Mouse (Mus musculus): ENCODE data around the gene Rcan2. TPM values are rescaled to one million over a fixed set of nuclear protein-coding genes. Genes with fewer than 3 reads are reported as not detected.
A peak's percentile ranks its signal among the peaks of the same experiment; 100 is the strongest.

The Rcan2 gene
- polyA plus RNA-seq, 1 experiment from 2014 or later = 2.0 TPM

DNA sequence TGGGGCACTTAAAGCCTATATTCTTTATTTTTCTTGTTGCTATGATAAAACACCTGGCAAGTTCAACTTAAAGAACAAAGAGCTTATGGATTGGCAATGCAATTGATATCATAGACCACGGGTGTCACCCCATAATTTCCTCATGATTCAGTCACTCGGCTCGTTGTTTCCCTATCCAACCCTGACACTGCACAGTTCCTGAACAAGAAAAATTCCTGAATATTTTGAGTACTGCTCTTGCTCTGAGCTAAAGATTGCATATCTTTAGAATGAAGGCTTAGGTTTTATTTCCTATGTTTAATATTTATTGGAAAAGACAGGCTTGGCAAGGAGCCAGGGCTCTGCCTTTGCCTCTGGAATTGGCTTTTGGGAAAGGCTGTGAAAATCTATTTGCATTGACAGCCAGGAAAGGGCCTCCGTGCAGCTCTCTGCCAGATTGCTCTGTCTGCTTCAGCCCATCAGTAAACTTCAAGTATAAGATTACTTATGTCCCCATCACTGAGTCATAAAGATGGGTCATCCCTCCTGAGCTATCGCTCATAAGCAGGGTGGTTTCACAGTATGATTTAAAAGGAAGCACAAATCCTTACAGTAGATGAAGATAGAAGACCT, 188.3 kb downstream of the Rcan2 start:
- Histone ChIP-seq H3K4me3 (replicated peaks) (no peak overlapping the region), H3K9me3 (peaks cover 3% of the 10 kb centered on the region; the same call in 1 of the 2 replicates), H3K4me2 (no peak overlapping the region), H3K4me1 (replicated peaks) (peaks cover 17% of the 10 kb centered on the region), H3K27me3 (no peaks in the 10 kb centered on the region), H3K36me3 (no peaks in the 10 kb centered on the region), H3K9ac (replicated peaks) (no peak overlapping the region), H3K27ac (0 out of 2 replicates have a peak overlapping the region, but pooled peaks have one; percentile 35)
- 57% methylated on average over 5 of the region's 5 CpGs for WGBS
- ATAC-seq (ENCODE audit: insufficient number of reproducible peaks, insufficient read depth, low FRiP score, low TSS enrichment, low read depth) = no peak

DNA sequence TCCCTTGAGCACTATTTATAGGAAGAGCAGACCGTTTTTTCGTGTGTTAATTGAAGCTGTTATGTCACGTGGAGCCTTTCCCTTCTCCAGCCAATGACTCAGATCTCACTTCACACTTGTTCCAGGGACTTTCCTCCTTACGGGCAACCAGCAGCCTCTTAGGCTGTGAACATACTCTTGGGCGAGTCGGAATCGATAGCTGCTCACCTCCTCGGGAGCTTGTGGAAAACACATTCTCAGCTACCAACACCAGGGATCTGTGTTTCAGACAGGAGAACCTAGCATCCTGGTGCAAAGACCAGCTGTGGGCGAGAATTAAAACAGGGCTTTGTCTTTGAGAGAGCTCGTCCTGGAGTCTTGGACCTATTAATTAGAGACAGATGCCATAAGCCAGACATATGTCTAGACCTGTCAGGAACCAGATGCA, 189.8 kb downstream of the Rcan2 start:
- H3K4me2 ChIP-seq = peak overlapping the region; percentile 42
- peak overlapping the region; percentile 76 for H3K27ac ChIP-seq
- H3K36me3 ChIP-seq = no peaks in the 10 kb centered on the region
- ATAC-seq (ENCODE audit: insufficient number of reproducible peaks, insufficient read depth, low FRiP score, low TSS enrichment, low read depth) = peak; percentile 59; the same call in 1 of the 2 replicates
- no peak overlapping the region for H3K9ac ChIP-seq (replicated peaks)
- WGBS = 5% methylated on average over 10 of the region's 10 CpGs
- H3K27me3 ChIP-seq = no peaks in the 10 kb centered on the region
- H3K9me3 ChIP-seq = peaks cover 3% of the 10 kb centered on the region; the same call in 1 of the 2 replicates
- no peak overlapping the region for H3K4me3 ChIP-seq (replicated peaks)
- H3K4me1 ChIP-seq (replicated peaks) = peaks cover 17% of the 10 kb centered on the region

GRCm38 (mm10) chr17:43994080-43994479, 192.9 kb downstream of the Rcan2 start:
- no peak overlapping the region for H3K9ac ChIP-seq (replicated peaks)
- H3K36me3 ChIP-seq = no peaks in the 10 kb centered on the region
- H3K4me3 ChIP-seq (replicated peaks) = no peak overlapping the region
- H3K4me1 ChIP-seq (replicated peaks) = peaks cover 17% of the 10 kb centered on the region
- H3K27ac ChIP-seq = no peak overlapping the region
- 8% methylated on average over 4 of the region's 4 CpGs for WGBS
- ATAC-seq (ENCODE audit: insufficient number of reproducible peaks, insufficient read depth, low FRiP score, low TSS enrichment, low read depth) = no peak
- H3K27me3 ChIP-seq = no peaks in the 10 kb centered on the region
- no peaks in the 10 kb centered on the region for H3K9me3 ChIP-seq
- H3K4me2 ChIP-seq = no peak overlapping the region

DNA sequence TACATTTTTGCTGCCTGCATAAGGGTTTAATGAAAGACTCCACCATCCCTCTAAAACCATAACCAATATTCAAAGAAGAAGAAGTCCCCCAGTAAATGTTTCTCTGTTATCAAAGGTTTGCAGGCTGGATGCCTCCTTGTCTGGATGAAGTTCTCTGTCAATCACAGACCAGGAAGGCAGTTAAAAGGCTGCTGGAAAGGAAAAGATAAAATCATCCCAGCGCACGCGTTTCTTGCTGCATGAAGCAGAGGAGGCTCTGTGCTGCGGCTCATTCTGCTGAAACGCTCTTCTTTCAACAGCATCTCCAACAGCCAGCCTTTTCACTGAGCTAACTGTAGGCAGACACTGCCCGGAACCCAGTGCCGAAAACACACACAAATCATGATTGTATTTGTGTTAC, 196.4 kb downstream of the Rcan2 start:
- Histone ChIP-seq H3K27me3 (no peaks in the 10 kb centered on the region), H3K4me2 (no peak overlapping the region), H3K9me3 (no peaks in the 10 kb centered on the region), H3K27ac (no peak overlapping the region), H3K4me3 (replicated peaks) (no peak overlapping the region), H3K9ac (replicated peaks) (no peak overlapping the region), H3K36me3 (no peaks in the 10 kb centered on the region), H3K4me1 (replicated peaks) (no peaks in the 10 kb centered on the region; the same call in 1 of the 2 replicates)
- ATAC-seq (ENCODE audit: insufficient number of reproducible peaks, insufficient read depth, low FRiP score, low TSS enrichment, low read depth) = no peak
- WGBS = 84% methylated on average over 7 of the region's 7 CpGs

- H3K36me3 ChIP-seq = no peaks in the 10 kb centered on the region
- no peak for ATAC-seq (ENCODE audit: insufficient number of reproducible peaks, insufficient read depth, low FRiP score, low TSS enrichment, low read depth)
- no peak overlapping the region for H3K4me2 ChIP-seq
- 93% methylated on average over 6 of the region's 6 CpGs for WGBS
- H3K4me3 ChIP-seq (replicated peaks) = no peak overlapping the region
- no peak overlapping the region for H3K27ac ChIP-seq
- no peak overlapping the region for H3K9ac ChIP-seq (replicated peaks)
- H3K4me1 ChIP-seq (replicated peaks) = no peaks in the 10 kb centered on the region; the same call in 1 of the 2 replicates
- H3K27me3 ChIP-seq = no peaks in the 10 kb centered on the region
- H3K9me3 ChIP-seq = no peaks in the 10 kb centered on the region
These were observed 196.9 kb downstream of the Rcan2 start for GRCm38 (mm10) chr17:43998095-43998494.

GRCm38 (mm10) chr17:44004401-44004800, 203.2 kb downstream of the Rcan2 start:
- ATAC-seq (ENCODE audit: insufficient number of reproducible peaks, insufficient read depth, low FRiP score, low TSS enrichment, low read depth) = no peak
- Histone ChIP-seq H3K9ac (replicated peaks) (no peak overlapping the region), H3K9me3 (no peaks in the 10 kb centered on the region), H3K4me1 (replicated peaks) (no peaks in the 10 kb centered on the region), H3K27me3 (no peaks in the 10 kb centered on the region), H3K4me2 (no peak overlapping the region), H3K4me3 (replicated peaks) (no peak overlapping the region), H3K36me3 (no peaks in the 10 kb centered on the region), H3K27ac (no peak overlapping the region)
- 89% methylated on average over 2 of the region's 2 CpGs for WGBS

DNA sequence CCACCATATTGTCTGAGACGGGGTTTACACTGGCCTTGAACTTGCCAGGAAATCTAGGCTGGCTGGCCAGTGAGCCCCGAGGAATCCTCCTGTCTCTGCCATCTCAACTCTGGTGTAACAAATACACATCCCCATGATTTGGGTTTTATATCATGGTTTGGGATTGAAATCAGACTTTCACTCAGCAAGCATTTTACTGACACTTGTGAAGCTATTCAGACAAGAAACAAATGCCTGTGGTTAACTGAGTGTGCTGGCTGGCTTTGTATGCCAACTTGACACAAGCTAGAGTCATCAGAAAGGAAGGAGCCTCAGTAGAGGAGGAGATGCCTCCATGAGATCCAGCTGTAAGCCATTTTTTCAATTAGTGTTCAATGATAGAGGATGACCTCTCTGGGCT, 206.3 kb downstream of the Rcan2 start:
- ATAC-seq (ENCODE audit: insufficient number of reproducible peaks, insufficient read depth, low FRiP score, low TSS enrichment, low read depth) = no peak
- Histone ChIP-seq H3K9me3 (no peaks in the 10 kb centered on the region), H3K4me3 (replicated peaks) (no peak overlapping the region), H3K36me3 (no peaks in the 10 kb centered on the region), H3K4me2 (no peak overlapping the region), H3K4me1 (replicated peaks) (no peaks in the 10 kb centered on the region), H3K27ac (no peak overlapping the region), H3K27me3 (no peaks in the 10 kb centered on the region), H3K9ac (replicated peaks) (no peak overlapping the region)
- WGBS = 89% methylated on average over 2 of the region's 2 CpGs

DNA sequence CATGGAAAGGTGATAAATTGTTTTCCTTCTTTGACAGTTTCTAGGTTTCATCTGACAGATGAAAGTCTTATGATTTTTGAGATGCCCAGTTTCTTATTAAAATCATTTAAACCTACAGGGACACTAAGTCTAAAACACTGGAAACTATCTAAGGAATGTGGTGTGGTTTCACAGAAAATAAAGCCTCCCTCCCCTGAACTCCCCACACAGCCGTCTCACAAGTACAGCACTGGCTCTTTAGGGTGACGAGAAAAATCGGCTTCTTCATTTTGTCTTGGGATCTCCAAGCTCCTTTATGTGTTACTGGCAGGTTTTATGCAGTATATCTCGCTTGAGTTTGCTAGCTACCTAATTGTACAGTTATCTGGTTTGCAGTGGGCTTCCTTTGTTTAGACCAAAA, 210.8 kb downstream of the Rcan2 start:
- no peak for ATAC-seq (ENCODE audit: insufficient number of reproducible peaks, insufficient read depth, low FRiP score, low TSS enrichment, low read depth)
- Histone ChIP-seq H3K9ac (replicated peaks) (no peak overlapping the region), H3K27me3 (no peaks in the 10 kb centered on the region), H3K27ac (no peak overlapping the region), H3K4me3 (replicated peaks) (no peak overlapping the region), H3K4me1 (replicated peaks) (no peaks in the 10 kb centered on the region), H3K36me3 (no peaks in the 10 kb centered on the region), H3K4me2 (no peak overlapping the region), H3K9me3 (no peaks in the 10 kb centered on the region)
- 74% methylated on average over 4 of the region's 4 CpGs for WGBS

DNA sequence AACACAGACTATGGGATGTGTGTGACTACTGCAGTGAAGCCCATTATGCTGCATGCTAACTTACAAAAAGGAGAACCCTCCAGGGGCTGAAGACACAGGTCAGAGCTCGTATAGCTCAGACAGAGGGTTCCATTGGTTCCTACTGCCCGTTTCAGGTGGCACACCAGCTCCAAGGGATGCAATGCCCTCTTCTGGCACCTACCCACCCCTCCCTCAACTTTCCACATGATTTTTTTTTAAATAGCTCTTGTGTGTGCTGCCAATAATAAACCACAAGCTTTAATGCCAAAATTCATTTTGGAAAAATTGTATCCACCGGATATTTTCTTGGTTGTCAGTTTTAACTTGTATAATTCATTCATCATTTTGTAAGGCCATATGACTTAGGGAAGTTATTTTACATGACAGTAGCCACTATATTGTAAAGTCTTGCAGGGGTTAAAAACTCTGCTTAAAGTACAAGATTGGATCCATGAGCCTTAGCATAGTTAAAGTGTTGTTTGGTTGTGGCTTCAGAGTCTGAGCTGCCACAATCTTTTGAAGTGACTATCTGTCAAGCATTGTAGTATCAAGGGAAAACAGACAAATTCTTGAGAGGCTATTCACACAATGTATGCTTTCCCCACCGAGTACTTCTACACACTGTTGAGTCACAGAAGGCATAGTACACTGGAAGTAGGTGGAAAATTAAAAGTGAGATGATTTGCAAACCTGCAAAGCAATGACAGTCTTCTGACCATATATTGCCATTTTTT, 212.8 kb downstream of the Rcan2 start:
- Histone ChIP-seq H3K27me3 (no peaks in the 10 kb centered on the region), H3K4me3 (replicated peaks) (no peak overlapping the region), H3K4me1 (replicated peaks) (no peaks in the 10 kb centered on the region), H3K36me3 (no peaks in the 10 kb centered on the region), H3K27ac (no peak overlapping the region), H3K4me2 (no peak overlapping the region), H3K9me3 (no peaks in the 10 kb centered on the region; the same call in 1 of the 2 replicates), H3K9ac (replicated peaks) (no peak overlapping the region)
- no peak for ATAC-seq (ENCODE audit: insufficient number of reproducible peaks, insufficient read depth, low FRiP score, low TSS enrichment, low read depth)
- WGBS = 79% methylated on average over 4 of the region's 4 CpGs

- no peak overlapping the region for H3K4me2 ChIP-seq
- no peaks in the 10 kb centered on the region for H3K4me1 ChIP-seq (replicated peaks)
- no peaks in the 10 kb centered on the region; the same call in 1 of the 2 replicates for H3K9me3 ChIP-seq
- no peak overlapping the region for H3K4me3 ChIP-seq (replicated peaks)
- H3K9ac ChIP-seq (replicated peaks) = no peak overlapping the region
- 72% methylated on average over 5 of the region's 5 CpGs for WGBS
- no peak overlapping the region for H3K27ac ChIP-seq
- H3K27me3 ChIP-seq = no peaks in the 10 kb centered on the region
- ATAC-seq (ENCODE audit: insufficient number of reproducible peaks, insufficient read depth, low FRiP score, low TSS enrichment, low read depth) = no peak
- H3K36me3 ChIP-seq = no peaks in the 10 kb centered on the region
These were observed 215.2 kb downstream of the Rcan2 start for GRCm38 (mm10) chr17:44016314-44016713.

- Histone ChIP-seq H3K27me3 (no peaks in the 10 kb centered on the region), H3K4me1 (replicated peaks) (no peaks in the 10 kb centered on the region), H3K9ac (replicated peaks) (no peak overlapping the region), H3K36me3 (no peaks in the 10 kb centered on the region), H3K4me3 (replicated peaks) (no peak overlapping the region), H3K27ac (no peak overlapping the region), H3K4me2 (no peak overlapping the region), H3K9me3 (no peaks in the 10 kb centered on the region; the same call in 1 of the 2 replicates)
- 75% methylated on average over 6 of the region's 6 CpGs for WGBS
- ATAC-seq (ENCODE audit: insufficient number of reproducible peaks, insufficient read depth, low FRiP score, low TSS enrichment, low read depth) = no peak
These were observed 219.6 kb downstream of the Rcan2 start for GRCm38 (mm10) chr17:44020707-44021220.

All from limb, embryonic 12.5 days (tissue).